Mouse (Mus musculus) E14TG2a.4 (cell line): ENCODE measurements around the gene Dmkn.

ENCODE experiments used
- CTCF ChIP-seq: conservative IDR thresholded peaks from 2 replicates; pipeline ENCODE4 v1.5.1; 2014; ENCODE audit warnings: low read length
- NANOG ChIP-seq: IDR thresholded peaks from 2 replicates; pipeline ENCODE4 v1.6.1; 2014; ENCODE audit warnings: borderline replicate concordance, low read length, mixed read lengths
- POU5F1 ChIP-seq: IDR thresholded peaks from 2 replicates; pipeline ENCODE4 v1.6.1; 2014; ENCODE audit warnings: low read length, borderline replicate concordance

DNA sequence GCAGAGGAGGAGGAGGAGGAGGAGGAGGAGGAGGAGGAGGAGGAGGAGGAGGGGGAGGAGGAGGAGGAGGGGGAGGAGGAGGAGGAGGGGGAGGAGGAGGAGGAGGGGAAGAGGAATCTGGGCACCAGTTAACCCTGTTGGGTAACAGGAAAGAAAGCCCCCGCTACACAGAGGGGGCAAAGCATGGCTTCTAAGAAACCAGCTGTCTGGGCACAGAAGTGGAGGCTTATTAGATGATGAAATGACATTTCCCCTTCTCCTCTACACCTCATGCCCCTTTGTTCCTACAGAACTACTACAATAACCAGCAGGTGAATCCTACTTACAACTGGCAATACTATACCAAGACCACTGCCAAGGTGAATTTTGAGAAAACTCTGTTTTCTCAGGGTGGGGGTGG lies 14.4 kb downstream of the Dmkn start:
- TF ChIP-seq CTCF (no peak), NANOG (no peak), POU5F1 (no peak)
